Mouse (Mus musculus) liver (tissue): Measurements from ENCODE around the gene Aqp9.
A peak's percentile ranks its signal among the peaks of the same experiment; 100 is the strongest.
"Not testable (repeated sequence)": the region's sequence is repeated elsewhere in the genome, so short reads cannot be mapped to it uniquely, and the experiment has no call there.

Experiments used
- DNase-seq: peaks from one replicate; pipeline ENCODE4 v3.0.0-alpha.2; 2020; ENCODE audit warnings: mixed read lengths

Gene Aqp9

DNA sequence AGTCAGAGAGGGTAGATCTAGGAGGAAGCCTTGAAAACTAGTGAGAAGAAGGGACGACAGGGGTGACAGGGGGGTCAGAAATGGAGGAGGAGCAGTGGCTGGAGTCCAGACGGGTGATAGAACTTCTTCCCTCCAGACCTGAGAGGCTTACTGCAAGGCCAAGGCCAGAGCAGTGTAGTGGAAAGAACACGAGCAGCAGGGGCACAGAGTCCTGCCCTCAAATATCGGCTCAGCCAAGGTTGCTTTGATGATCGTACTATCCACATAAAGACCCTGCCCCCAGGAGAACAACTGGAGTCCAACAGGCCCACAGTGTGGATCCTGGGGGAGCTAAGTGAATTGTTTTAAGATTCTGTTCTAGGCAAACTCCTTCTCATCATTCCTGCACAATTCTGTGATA is 33.4 kb downstream of the Aqp9 start:
- no peak for DNase-seq

DNA sequence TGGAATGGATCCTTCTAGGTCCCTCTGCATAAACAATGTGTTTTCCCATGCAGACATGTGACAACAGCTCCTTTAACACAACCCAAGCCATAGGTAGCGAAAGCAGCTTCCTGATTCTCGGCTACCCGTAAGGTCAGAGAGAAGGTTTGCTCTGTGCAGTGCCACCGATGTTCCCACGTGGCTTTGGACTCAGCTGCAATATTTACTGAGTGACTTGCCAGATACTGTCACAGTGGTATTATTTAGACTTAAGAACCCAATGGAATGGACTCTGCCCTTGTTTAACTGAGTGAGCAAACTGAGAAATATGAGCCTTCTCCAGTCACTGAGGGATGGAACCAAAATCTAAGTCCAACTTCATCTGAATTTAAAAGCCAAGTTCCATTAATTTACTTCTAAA is 35.3 kb downstream of the Aqp9 start:
- no peak for DNase-seq

DNA sequence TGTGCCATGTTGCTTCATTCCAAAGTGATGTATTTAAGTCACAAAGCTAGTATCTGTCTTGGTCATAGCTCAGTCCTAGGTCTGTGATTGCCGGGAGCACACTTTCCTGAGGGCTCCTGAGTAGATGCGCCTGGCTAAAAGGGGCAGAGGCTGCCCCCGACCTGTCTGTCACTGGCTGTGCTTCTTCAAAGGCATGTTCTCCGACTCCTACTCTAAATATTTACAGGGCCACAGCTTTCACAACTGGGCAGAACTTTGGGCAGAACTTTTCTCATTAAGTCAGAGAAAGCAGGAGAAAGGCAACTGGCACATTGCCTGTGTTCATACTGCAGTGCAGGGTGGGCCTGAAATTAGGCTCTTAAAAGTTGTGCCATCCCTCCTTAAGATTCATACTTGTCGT is 36.7 kb downstream of the Aqp9 start:
- no peak for DNase-seq

DNA sequence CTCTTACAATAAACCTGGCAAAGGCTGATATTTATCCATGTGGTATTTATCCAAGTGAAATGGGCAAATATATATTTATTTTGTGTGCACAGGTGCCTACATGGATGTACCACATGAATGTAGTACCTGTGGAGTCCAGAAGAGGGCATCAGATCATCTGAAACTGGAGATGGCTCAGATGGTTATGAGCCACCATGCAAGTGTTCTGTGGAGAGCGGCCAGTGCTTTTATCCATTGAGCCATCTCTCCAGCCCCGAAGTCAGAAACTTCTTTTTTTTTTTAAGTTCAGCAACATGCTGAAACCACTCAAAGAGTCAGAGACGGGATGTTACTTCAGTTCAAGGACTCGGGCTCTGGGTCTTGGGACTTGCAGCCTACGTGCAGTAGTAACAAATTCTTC is 39.6 kb downstream of the Aqp9 start:
- DNase-seq: peak; percentile 74

DNA sequence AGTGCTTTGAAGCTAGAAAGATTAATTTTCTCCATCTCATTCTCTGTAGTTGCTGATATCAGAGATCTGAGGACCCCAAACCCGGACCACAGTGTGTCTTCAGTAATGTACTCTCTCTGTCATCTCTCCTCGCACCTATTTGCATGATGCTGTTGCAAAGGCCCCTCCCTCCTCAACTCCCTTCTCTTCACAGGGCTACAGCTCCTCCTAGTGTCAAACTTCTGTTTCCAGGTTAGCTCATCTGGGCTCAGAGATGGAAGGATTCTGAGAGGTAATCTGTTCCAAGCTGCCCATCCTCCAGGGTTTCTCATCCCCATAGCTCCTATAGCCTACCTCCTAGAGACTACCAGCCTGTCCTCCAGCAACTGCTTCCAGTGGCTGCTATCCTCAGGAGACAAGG is 42.3 kb downstream of the Aqp9 start:
- no peak for DNase-seq

DNA sequence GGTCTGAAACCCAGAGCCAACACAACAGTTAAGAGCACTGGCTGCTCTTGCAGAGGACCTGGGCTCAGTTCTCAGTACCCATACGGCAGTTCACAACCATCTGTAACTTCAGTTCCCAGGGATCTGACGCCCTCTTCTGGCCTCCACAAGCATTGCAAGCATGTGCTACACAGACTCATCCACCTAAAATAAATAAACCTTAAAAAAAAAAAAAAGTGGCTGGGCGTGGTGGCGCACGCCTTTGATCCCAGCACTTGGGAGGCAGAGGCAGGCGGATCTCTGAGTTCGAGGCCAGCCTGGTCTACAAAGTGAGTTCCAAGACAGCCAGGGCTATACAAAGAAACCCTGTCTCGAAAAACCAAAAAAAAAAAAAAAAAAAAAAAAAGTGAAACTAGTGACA is 45.4 kb downstream of the Aqp9 start:
- not testable (repeated sequence) for DNase-seq

DNA sequence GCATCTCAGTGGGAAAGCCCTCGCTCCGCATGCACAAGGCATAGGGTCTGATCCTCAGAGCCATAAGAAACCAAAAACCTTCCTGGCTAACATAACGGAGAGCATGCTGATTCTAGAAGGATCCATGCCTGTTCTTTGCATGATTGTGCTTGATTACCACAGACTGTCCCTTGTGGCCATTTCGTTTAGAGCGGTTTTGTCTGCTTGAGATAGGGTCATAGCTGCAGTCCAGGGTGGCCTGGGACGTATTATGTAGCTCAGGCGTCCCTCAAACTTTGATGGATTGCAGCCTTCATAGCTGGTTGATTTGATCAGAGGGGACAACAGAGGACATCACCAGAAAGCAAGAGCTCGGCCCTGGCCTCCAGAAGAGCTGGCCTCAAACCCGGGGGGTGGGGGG is 47.6 kb downstream of the Aqp9 start:
- DNase-seq: no peak

DNA sequence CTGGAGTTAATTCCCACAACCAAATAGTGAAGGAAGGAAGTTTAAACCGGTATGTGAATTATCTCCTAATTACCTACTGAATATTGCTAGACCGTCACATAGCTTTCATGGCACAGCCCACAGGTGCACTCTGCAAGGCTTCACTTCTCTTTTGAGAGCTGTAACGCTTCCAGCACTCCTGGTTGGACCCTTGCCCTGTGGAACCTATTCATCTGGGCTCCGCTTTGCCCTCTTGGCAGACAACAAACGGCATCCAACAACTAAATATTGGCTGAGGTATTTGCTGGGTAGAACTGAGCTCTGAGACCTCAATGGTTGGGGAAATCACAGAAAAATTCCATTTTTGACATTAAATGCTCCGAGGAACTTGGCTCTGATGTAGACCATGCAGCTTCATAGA is 55.3 kb downstream of the Aqp9 start:
- no peak for DNase-seq

DNA sequence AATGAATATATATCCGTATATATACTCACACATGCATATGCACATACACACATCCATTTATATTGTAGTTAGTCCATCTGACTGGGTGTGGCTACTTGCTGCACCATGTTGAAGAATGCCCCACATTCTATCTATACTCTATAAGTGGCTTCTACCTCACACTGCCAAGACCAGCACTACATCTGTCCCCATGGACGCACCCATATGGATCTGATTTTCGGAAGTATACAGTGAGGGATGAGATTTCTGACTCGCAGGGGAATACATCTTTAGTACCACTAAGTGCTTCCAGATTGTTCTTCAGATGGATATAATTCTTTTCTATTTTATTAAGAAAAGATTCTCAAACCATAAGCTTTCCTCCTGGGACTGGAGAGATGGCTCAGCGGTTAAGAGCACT is 65.0 kb downstream of the Aqp9 start:
- no peak for DNase-seq

DNA sequence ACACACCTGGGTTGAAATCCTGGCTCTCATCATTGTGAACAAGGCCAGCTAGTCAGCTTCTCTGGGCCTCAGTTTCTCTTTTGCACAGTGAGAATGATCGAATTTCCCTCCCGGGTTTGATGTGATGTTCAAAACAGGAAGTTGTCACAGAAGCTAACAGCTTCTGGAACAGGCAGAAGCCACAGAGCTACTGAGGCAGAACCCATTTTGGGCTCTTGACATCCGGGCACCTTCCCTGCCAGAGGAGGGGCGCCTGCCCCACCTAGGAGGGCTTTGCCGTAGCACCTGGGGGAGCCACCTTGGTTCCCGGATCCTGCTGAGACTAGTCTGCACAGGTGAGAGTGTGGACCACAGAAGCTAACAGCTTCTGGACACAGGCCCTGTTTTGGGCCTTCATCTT is 74.4 kb downstream of the Aqp9 start:
- no peak for DNase-seq

DNA sequence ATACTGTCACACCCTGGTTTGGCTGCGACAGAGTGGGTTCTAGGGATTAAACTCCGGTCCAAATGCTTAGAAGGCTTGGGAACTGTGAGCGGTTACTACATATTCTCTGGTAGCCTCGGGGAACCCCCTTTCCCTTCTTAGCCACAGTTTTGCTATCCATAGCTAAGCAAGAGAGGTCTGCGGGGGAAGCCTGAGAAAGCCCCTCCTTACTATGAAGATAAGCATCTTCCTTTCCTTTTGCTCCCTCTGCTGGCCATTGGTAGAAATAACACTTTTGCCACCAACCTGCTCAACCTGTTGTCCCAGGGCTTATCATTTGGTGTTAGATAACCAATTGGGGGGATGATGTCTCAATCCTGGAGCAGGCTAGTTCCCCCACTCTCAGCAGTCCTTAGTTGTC is 76.4 kb downstream of the Aqp9 start:
- DNase-seq: peak; percentile 27

DNA sequence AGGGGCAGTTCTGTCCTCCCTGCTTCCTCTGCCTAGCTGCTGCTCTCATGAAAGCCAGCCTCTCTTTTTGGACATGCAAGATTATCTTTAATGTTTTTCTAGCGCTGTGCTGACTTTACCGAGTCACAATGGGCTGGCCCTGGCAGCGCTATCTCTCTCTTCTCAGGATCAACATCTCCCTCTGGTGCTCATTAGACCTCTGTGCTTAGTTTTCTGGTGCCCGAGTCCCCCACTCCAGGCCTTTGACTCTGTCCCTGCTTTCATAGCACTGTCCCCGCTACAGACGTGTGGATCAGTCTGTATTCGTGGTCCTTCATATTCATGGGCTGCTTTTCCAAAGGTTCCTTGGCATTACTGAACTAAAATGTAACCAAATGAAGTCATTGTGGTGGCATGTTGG is 89.3 kb downstream of the Aqp9 start:
- no peak for DNase-seq

DNA sequence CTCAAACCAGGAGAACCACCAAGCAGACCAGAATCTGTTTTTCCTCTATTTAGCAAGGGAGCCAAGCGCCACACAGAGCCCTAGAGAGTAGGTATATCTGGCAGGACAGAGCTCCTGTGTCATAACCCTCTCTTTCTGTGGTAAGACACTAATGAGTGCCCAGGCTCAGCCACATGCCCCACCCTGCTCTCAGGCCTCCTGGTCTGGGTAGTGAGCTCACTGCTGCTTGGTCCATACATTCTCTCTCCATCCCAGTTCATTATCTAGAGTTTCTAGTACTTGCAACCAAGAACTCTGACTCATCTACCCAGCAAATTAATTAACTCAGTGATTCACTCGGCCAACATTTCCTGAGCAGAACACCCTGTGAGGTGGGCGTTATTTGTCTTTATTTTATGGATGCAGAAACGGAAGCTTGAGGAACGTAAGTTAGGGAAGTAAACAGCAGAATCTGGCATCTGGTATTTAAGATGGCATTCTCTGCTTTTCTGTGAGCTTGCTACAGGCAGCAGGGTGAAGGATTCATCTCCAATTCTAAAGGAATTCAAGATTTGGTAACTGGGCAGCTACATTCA is 91.1 kb downstream of the Aqp9 start:
- no peak for DNase-seq

DNA sequence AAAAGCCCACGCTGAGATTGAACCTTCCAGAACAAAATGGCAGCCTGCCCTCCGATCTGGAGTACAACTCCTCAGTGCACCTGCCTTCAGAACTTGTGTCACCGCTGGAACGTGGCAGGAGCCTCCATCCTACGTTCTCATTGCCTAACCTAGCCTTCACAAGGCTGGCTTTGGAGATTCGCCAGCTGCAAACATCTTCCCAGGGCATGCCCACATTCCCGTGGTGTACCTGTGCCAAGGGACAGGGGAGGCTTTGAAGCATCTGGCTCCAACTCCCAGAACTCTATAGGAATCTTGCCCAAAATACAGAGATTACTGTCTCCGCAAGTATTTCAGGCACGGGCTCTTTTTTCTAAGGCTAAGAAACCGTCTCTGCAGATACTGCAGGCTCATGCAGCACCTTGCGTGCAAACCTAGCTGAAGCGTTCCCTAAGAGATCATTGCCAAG is 92.3 kb downstream of the Aqp9 start:
- no peak for DNase-seq

DNA sequence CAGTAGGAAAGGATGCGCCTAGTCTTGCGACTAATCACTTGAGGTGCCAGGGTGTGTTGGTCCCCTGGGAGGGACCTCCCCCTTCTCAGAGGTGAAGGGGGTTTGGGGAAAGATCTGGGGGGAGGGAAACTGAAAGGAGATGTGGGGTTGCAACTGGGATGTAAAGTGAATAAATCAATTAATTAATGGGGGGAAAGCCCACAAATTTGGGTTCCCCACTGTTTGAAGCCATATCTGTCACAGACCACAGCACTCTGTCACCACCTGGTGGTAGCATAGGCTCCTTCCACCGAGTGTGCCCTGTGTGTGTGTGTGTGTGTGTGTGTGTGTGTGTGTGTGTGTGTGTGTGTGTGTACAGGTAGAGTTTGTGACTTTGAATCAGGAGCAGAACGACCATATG is 94.7 kb downstream of the Aqp9 start:
- DNase-seq: peak; percentile 31

DNA sequence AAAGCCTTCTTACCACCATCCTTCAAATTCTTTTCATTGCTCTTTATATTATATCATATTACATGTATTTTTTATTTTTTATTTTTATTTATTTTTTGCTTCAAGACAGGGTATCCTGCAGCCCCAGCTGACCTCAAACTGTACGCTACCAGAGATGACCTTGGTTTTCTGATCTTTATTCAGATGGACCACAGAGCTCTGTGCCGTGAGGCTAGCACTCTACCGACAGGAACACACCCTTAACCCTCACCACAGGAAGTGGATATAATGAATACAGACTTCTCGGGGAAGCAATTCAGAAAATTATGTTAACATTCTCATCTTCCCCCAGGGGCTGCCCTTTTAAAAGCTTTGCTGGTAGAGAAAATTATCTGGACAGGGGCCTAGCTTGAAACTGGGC is 95.4 kb downstream of the Aqp9 start:
- DNase-seq: no peak

DNA sequence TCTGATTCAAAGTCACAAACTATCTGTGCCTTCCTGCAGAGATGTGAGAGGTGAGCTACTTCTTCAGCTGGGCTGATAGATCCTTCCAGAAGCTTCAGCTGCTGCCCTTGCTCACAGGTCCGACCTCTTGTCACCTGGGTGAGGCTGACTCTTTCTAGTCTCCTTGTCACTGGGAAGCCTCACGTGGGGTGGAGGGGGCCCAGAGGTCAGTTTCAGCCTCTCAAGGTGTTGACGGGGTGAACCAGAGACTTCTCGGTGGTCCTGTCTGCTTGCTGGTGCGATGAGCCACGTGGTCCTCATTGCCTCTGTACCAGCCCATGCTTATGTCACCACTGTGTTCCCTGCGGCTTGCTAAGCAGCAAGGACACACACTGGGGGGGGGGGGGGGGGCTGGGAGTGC is 96.0 kb downstream of the Aqp9 start:
- no peak for DNase-seq

DNA sequence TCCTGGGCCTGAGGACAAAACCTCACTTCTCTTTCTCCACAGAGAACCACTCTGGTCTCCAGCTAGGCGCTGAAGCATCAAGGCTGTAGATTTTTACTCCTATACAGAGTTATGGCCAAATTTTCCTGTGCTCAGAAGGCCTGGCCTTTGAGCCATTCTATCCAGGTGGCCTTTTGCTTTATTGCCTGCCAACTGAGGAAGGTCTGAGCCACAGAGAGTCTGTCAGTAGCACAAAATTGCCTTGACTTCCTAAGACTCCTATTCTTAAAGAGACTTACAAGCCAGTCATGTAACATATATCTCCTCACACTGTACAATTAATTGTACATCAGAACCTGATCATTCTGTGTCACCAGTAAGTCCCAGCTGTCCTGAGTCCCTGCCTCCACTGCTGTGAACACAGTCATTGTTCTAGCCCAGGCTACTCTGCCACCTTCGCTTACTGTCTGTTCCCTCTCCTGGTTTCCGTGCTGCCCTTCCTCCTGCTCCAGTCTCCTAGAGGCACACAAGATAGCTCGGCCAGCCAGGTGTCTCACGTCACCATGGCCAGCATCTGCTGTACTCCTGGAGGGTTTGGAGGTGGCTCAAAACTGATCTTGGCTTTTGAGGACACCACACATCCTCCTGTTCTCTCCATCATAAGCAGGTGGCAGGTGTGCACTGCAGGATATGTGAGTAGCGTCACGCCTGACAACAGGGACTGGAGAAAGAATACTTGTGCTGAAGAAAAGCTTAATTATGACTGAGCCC is 96.7 kb downstream of the Aqp9 start:
- no peak for DNase-seq

DNA sequence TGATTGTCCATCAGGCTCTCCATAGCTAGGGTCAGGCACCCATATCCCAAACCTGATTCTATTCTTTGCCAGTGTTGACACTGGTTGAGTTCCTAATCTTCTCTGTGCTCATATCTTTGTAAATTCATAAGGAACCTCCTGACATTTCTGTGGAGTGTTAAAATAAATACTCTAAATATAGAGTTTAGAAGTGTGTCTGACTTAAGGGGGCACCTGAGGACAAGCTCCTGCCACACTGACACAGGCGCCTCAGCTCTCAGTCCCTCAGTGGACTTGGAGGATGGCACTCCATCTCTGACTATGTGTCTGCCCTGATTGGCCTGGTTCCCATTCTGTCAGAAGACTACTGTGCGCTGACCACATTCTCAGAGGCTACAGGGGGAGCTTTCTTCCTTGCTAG is 97.9 kb downstream of the Aqp9 start:
- no peak for DNase-seq

DNA sequence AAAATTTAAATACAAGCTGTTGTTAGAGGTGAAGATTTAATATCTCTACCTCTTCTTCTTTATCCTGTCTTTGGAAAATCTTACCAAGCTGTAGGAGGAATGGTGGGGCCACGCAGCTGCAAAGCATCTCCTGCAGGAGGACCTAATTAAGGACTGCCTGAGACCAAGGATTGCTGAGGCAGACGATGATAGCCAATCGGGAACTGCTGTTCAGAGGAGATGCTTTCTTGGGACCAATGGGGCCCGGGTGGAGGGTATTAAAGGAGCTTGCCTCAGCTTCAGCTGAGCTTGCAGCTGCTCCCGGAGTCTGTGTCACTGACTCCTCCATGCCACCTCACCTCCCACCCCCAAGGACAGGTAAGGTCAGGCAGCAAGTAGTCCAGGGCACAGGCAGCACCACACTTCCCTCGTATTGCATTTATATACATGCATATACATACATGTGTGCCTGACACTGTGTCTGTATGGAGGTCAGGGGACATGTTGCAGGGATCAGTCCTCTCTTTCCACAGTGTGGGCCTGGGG is 99.6 kb downstream of the Aqp9 start:
- DNase-seq: no peak

DNA sequence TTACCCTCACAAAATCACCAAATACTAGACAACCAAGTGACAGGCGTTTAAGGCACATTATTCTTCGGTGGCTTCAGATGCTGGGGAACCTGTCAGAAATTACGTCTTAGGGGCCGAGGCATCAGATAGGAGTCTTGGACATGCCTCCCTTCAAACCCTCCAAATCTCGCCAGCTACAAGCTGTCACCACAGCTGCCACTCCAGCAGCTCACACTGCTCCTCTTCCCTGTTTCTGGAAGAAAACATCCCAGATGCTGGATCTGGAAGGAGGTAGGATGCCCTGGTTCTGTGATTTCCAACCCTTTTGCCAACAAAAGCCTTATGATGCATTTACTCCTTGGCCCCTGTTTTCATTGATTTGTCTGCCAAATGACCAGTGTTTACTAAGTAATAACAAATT is 101.3 kb downstream of the Aqp9 start:
- DNase-seq: no peak

DNA sequence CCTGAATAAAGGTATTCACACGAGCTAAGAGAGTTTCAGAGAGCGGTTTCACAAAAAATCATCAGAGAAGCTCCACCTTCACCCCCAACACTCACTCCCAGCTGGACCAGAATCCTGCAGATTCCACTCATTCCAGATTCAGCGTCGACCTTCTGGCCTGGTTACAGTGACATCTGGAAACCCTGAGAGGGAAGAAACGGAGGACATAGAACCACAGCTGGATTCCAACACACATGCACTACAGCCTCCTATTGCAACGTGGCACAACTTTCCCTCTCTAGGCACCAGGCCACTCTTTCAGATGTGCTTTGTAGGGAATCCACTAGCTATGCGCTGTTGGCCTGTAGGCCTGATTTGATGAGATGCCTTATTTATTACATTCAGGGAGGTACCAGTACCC is 102.0 kb downstream of the Aqp9 start:
- no peak for DNase-seq

DNA sequence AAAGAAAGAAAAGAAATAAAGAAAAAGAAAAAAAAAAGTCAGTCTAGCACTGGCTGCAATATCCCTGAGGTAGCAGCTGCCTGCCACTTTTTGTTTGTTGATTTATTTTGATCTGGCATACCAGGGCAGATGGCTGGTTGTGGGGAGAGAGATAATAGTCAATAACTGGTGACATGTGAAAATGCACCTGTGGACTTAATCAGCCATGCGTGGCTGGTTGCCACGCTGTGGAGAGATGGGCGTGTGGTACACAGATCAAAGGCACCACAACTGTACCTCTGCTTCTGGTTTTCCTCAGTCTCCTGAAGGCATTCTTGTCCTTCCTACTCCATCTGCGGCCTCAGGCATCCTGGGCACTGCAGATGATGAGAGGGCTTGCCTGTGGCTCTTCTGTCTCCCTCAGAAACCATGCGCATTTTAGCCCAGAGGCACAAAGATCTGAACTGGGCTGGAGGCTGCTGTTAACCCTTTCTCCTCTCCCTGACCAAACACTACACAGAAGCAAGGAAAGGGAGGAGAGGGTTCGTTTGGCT is 103.1 kb downstream of the Aqp9 start:
- DNase-seq: no peak

DNA sequence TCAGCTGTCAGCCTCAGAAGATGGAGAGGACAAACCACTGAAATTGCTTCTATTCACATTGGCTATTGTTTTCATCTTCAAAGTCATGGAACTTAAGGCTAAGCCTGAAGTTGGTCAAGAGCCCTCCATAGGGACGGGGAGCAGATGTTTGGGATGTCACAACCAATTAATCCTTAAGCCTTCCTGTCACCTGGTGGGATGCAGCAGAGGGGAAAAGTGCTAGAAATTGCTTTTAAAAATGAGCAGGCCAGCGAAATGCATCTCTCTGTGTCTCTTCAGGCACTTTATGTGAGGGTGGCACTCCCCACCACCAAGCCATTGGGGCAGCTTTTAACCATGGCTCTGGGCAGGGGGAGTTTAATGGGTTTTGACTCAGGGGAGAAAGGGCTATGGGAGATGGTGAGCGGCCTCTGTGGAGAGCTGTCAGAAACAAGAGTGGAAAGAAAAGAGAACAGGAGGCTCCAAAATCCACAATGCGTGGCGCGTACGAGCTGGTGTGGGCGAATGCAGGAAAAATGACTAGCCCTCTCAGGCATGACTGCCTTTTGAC is 104.1 kb downstream of the Aqp9 start:
- DNase-seq: no peak
